Mouse (Mus musculus) lung, postnatal 0 days (tissue): ENCODE measurements around the gene Pmfbp1.

Source experiments
- CTCF ChIP-seq: IDR thresholded peaks from 2 replicates; pipeline ENCODE4 v1.5.1; 2016; ENCODE audit warnings: antibody characterized with exemption, mild to moderate bottlenecking
- EP300 ChIP-seq: IDR thresholded peaks from 2 replicates; pipeline ENCODE4 v1.6.1; 2016; ENCODE audit warnings: antibody characterized with exemption, mild to moderate bottlenecking, control low read depth

- TF ChIP-seq CTCF (no peak), EP300 (no peak)
Observed at GRCm38 (mm10) chr8:109524008-109524407, 30.2 kb downstream of the Pmfbp1 start.
